Mouse (Mus musculus) kidney, adult 2 months (tissue): Measurements from ENCODE around the gene Rnf145.

ENCODE experiments used
- CTCF ChIP-seq: fragments of 200-500 bp; conservative IDR thresholded peaks from 2 replicates; pipeline ENCODE4 v1.5.1; 2011; ENCODE audit warnings: low read depth, mild to moderate bottlenecking, control low read depth, low read length, moderate library complexity, mixed read lengths; ENCODE audit not compliant: insufficient read depth, insufficient read length
- POLR2A ChIP-seq: fragments of 200-500 bp; IDR thresholded peaks from one replicate; pipeline ENCODE4 v1.6.1; 2011; ENCODE audit warnings: low read depth, low read length, control low read depth

DNA sequence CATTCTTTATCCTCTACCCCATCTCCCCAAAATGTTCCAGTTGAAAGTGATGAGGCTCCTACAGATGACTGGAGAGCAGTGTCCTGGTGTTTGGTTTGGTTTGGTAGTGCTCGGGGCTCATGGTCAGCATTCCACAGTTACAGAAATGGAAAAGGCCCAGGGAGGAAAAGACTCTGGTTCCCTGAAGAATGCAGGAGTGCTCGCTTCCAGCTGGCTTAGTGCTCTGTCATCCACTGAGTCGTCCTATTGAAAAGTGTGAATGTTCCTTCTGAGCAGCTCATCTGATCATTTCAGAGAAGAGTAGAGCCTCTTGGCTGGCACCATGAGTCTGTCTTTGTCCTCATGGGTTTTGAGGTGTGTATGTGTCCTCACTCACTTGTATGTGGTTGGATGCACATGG is 19.3 kb downstream of the Rnf145 start:
- TF ChIP-seq CTCF (no peak), POLR2A (no peak)
